Mouse (Mus musculus): ENCODE measurements around the gene Cited2. TPM values are rescaled to one million over a fixed set of nuclear protein-coding genes. Genes with fewer than 3 reads are reported as not detected.

Cited2 gene
- total and polyA plus RNA-seq, 2 experiments, result 9.2 to 25.6 TPM

GRCm38 (mm10) chr10:17727926-17728279 is 4.9 kb downstream of the Cited2 start:
- Histone ChIP-seq H3K36me3 (ENCODE audit: control insufficient read depth, insufficient read depth, low read length) (no peaks in the 10 kb centered on the region), H3K27me3 (ENCODE audit: control insufficient read depth, insufficient read depth, low read length) (no peaks in the 10 kb centered on the region), H3K79me2 (ENCODE audit: control insufficient read depth, insufficient read depth, low read length) (peaks cover 10% of the 10 kb centered on the region; the same call in 1 of the 2 replicates), H3K9ac (ENCODE audit: low read depth, low read length) (peak overlapping the region; percentile 34; the same call in 1 of the 2 replicates), H3K27ac (replicated peaks; ENCODE audit: insufficient read depth, low read depth, low read length) (peak overlapping the region; percentile 90), H3K4me3 (ENCODE audit: insufficient read depth, low read depth, low read length) (no peak overlapping the region), H3K4me1 (ENCODE audit: control insufficient read depth, insufficient read depth, low read length) (peaks cover 9% of the 10 kb centered on the region)
- 2% methylated on average over 5 of the region's 5 CpGs for WGBS
- peak; percentile 83 for DNase-seq (ENCODE audit: extremely low read depth, low read depth, low spot score)
- TF ChIP-seq CTCF (IDR thresholded peaks at IDR 0.05; ENCODE audit: low read depth, low read length) (0 out of 2 replicates have a peak, but pooled peaks have one; percentile 15), POLR2A (IDR thresholded peaks at IDR 0.05; ENCODE audit: extremely low read depth, insufficient read depth, low read length) (no peak)

DNA sequence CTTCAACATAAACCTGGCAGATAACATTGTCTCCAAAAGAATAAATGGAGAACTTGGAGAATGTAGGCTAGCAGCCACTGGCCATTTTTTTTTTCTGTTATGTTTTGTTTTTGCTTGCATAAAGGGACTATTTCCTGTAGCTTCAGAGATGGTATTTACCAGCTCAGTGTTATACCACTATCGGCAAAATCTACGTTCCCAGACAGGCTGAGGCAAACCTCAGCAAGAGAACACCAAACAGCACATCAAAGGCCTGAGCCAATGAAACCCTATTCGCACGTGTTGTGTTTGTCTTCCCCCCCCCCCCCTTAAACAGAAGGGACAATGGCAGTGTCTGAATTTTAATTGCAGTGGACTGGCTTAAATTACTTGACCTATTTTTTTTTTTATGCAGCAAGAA is 5.7 kb downstream of the Cited2 start:
- H3K79me2 ChIP-seq (ENCODE audit: control insufficient read depth, insufficient read depth, low read length), result peaks cover 8% of the 10 kb centered on the region; the same call in 1 of the 2 replicates
- no peaks in the 10 kb centered on the region for H3K36me3 ChIP-seq (ENCODE audit: control insufficient read depth, insufficient read depth, low read length)
- WGBS, result 47% methylated on average over 4 of the region's 4 CpGs
- no peak for DNase-seq (ENCODE audit: extremely low read depth, low read depth, low spot score)
- no peak overlapping the region for H3K4me3 ChIP-seq (ENCODE audit: insufficient read depth, low read depth, low read length)
- TF ChIP-seq POLR2A (IDR thresholded peaks at IDR 0.05; ENCODE audit: extremely low read depth, insufficient read depth, low read length) (no peak), CTCF (IDR thresholded peaks at IDR 0.05; ENCODE audit: low read depth, low read length) (no peak)
- H3K27ac ChIP-seq (replicated peaks; ENCODE audit: insufficient read depth, low read depth, low read length), result no peak overlapping the region
- H3K9ac ChIP-seq (ENCODE audit: low read depth, low read length), result no peak overlapping the region
- H3K4me1 ChIP-seq (ENCODE audit: control insufficient read depth, insufficient read depth, low read length), result peaks cover 9% of the 10 kb centered on the region
- H3K27me3 ChIP-seq (ENCODE audit: control insufficient read depth, insufficient read depth, low read length), result no peaks in the 10 kb centered on the region

- WGBS, result 74% methylated on average over 6 of the region's 6 CpGs
- no peak for TF ChIP-seq CTCF (IDR thresholded peaks at IDR 0.05; ENCODE audit: low read depth, low read length)
- no peak for TF ChIP-seq POLR2A (IDR thresholded peaks at IDR 0.05; ENCODE audit: extremely low read depth, insufficient read depth, low read length)
- H3K9ac ChIP-seq (ENCODE audit: low read depth, low read length), result no peak overlapping the region
Measured at GRCm38 (mm10) chr10:17729476-17729875, 6.5 kb downstream of the Cited2 start.

DNA sequence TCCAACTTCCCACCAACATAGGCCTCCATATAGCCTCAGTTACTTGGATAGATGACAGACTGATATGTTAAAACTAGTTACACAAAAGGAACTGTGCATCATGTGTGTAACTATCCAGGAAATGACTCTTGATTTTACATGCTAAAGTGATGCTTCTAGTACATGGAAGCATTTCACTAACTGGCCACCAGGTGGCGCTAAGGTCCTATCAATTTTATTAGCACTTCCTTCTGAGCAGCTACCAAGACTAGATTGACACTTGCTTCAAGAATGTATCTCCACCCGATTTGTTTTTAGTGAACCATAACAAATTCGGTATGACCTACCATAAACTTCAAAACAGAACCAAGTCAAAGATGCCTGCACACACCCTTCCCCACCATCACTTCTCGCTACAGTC is 10.0 kb downstream of the Cited2 start:
- TF ChIP-seq POLR2A (IDR thresholded peaks at IDR 0.05; ENCODE audit: extremely low read depth, insufficient read depth, low read length), result no peak
- TF ChIP-seq CTCF (IDR thresholded peaks at IDR 0.05; ENCODE audit: low read depth, low read length), result peak; percentile 64
- H3K9ac ChIP-seq (ENCODE audit: low read depth, low read length), result no peak overlapping the region
- WGBS, result 22% methylated on average over 4 of the region's 4 CpGs
- peak; percentile 57 for DNase-seq (ENCODE audit: extremely low read depth, low read depth, low spot score)
- H3K36me3 ChIP-seq (ENCODE audit: control insufficient read depth, insufficient read depth, low read length), result no peaks in the 10 kb centered on the region
- no peak overlapping the region for H3K27ac ChIP-seq (replicated peaks; ENCODE audit: insufficient read depth, low read depth, low read length)
- H3K4me3 ChIP-seq (ENCODE audit: insufficient read depth, low read depth, low read length), result no peak overlapping the region
- H3K4me1 ChIP-seq (ENCODE audit: control insufficient read depth, insufficient read depth, low read length), result no peaks in the 10 kb centered on the region
- no peaks in the 10 kb centered on the region for H3K79me2 ChIP-seq (ENCODE audit: control insufficient read depth, insufficient read depth, low read length)
- H3K27me3 ChIP-seq (ENCODE audit: control insufficient read depth, insufficient read depth, low read length), result no peaks in the 10 kb centered on the region

More at GRCm38 (mm10) chr10:17729476-17729875, 6.5 kb downstream of the Cited2 start:
- peaks cover 9% of the 10 kb centered on the region for H3K4me1 ChIP-seq (ENCODE audit: control insufficient read depth, insufficient read depth, low read length)
- no peak for DNase-seq (ENCODE audit: extremely low read depth, low read depth, low spot score)
- H3K79me2 ChIP-seq (ENCODE audit: control insufficient read depth, insufficient read depth, low read length), result peaks cover under 1% of the 10 kb centered on the region; the same call in 1 of the 2 replicates
- H3K36me3 ChIP-seq (ENCODE audit: control insufficient read depth, insufficient read depth, low read length), result no peaks in the 10 kb centered on the region
- H3K4me3 ChIP-seq (ENCODE audit: insufficient read depth, low read depth, low read length), result no peak overlapping the region
- H3K27me3 ChIP-seq (ENCODE audit: control insufficient read depth, insufficient read depth, low read length), result no peaks in the 10 kb centered on the region
- no peak overlapping the region for H3K27ac ChIP-seq (replicated peaks; ENCODE audit: insufficient read depth, low read depth, low read length)

- WGBS, result 93% methylated on average over 2 of the region's 2 CpGs
- TF ChIP-seq CTCF (IDR thresholded peaks at IDR 0.05; ENCODE audit: low read depth, low read length), result no peak
- TF ChIP-seq POLR2A (IDR thresholded peaks at IDR 0.05; ENCODE audit: extremely low read depth, insufficient read depth, low read length), result no peak
Measured at GRCm38 (mm10) chr10:17742581-17742980, 19.6 kb downstream of the Cited2 start.

DNA sequence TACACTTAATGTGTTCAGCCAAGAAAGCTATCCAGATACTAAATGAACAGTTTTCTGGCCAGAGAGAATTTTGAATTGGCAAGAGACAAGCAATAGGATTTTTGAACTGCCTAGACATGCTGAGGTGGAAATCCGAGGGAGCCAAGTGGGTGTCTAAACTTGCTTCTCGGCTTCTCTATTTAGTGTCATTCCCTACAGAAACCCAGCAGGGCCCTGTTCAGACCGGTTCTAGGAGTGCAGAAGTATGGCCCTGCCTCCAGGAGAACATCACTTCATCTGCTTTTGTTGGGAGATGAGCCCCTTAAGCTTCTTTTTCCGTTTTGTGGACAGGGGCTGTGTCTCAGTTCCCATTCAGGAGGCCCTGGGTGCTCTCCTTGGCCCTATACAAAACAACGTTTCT is 29.5 kb downstream of the Cited2 start:
- Histone ChIP-seq H3K27me3 (ENCODE audit: control insufficient read depth, insufficient read depth, low read length) (no peaks in the 10 kb centered on the region), H3K27ac (replicated peaks; ENCODE audit: insufficient read depth, low read depth, low read length) (no peak overlapping the region), H3K36me3 (ENCODE audit: control insufficient read depth, insufficient read depth, low read length) (no peaks in the 10 kb centered on the region), H3K4me1 (ENCODE audit: control insufficient read depth, insufficient read depth, low read length) (no peaks in the 10 kb centered on the region), H3K79me2 (ENCODE audit: control insufficient read depth, insufficient read depth, low read length) (no peaks in the 10 kb centered on the region), H3K9ac (ENCODE audit: low read depth, low read length) (no peak overlapping the region), H3K4me3 (ENCODE audit: insufficient read depth, low read depth, low read length) (no peak overlapping the region)
- TF ChIP-seq CTCF (IDR thresholded peaks at IDR 0.05; ENCODE audit: low read depth, low read length) (no peak), POLR2A (IDR thresholded peaks at IDR 0.05; ENCODE audit: extremely low read depth, insufficient read depth, low read length) (no peak)
- no peak for DNase-seq (ENCODE audit: extremely low read depth, low read depth, low spot score)
- WGBS, result 91% methylated on average over 5 of the region's 5 CpGs

More at GRCm38 (mm10) chr10:17742581-17742980, 19.6 kb downstream of the Cited2 start:
- Histone ChIP-seq H3K79me2 (ENCODE audit: control insufficient read depth, insufficient read depth, low read length) (no peaks in the 10 kb centered on the region), H3K4me1 (ENCODE audit: control insufficient read depth, insufficient read depth, low read length) (no peaks in the 10 kb centered on the region), H3K4me3 (ENCODE audit: insufficient read depth, low read depth, low read length) (no peak overlapping the region), H3K36me3 (ENCODE audit: control insufficient read depth, insufficient read depth, low read length) (no peaks in the 10 kb centered on the region), H3K27me3 (ENCODE audit: control insufficient read depth, insufficient read depth, low read length) (no peaks in the 10 kb centered on the region), H3K9ac (ENCODE audit: low read depth, low read length) (no peak overlapping the region), H3K27ac (replicated peaks; ENCODE audit: insufficient read depth, low read depth, low read length) (no peak overlapping the region)
- no peak for DNase-seq (ENCODE audit: extremely low read depth, low read depth, low spot score)

Data from liver, adult 2 months (tissue).